Mouse (Mus musculus): ENCODE measurements at regions not wholly inside any gene's neighbourhood (a gene's known extent, or its start where the extent isn't known, plus 50 kb on each side); places are given as distances from the start of the nearest gene placed in this dataset.

GRCm38 (mm10) chr12:10571643-10572377, 181.2 kb downstream of the Rdh14 start:
- TF ChIP-seq CTCF (IDR thresholded peaks at IDR 0.05; ENCODE audit: control insufficient read depth, insufficient read depth, insufficient read length) (no peak), MYOG (IDR thresholded peaks at IDR 0.05; ENCODE audit: control insufficient read depth, extremely low read depth, insufficient read length) (no peak), USF1 (IDR thresholded peaks at IDR 0.05; ENCODE audit: low read depth) (no peak), CEBPB (IDR thresholded peaks at IDR 0.05; ENCODE audit: low read depth) (no peak)

Measured in C2C12 (cell line).